Mouse (Mus musculus) MEL-GATA-1-ER (cell line): ENCODE data around the gene Myl3.

Experiments used
- DNase-seq: peaks from one replicate; pipeline ENCODE4 v3.0.0-alpha.2; 2012; ENCODE audit warnings: low read depth; ENCODE audit errors: extremely low read depth

The Myl3 gene

DNA sequence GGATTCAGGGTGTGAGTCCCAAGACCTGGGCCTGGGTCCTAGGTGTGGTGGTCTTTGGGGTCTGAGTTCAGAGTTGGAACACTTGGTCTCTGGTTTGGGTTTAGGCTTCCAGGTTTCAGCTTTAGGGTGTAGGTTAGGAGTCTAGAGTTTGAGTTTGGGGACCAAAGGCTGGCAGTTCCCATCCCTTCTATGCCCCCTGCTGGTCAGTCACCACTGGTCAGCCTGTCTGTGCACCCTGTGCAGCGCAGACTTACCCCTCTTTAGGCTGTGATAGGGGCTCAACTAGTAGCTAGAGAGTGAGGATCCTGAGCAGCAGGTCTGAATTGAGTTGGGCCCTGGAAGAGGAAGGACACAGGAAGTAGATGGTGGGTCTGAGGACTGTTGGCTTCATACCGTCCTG, 17.6 kb downstream of the Myl3 start:
- DNase-seq, result no peak

DNA sequence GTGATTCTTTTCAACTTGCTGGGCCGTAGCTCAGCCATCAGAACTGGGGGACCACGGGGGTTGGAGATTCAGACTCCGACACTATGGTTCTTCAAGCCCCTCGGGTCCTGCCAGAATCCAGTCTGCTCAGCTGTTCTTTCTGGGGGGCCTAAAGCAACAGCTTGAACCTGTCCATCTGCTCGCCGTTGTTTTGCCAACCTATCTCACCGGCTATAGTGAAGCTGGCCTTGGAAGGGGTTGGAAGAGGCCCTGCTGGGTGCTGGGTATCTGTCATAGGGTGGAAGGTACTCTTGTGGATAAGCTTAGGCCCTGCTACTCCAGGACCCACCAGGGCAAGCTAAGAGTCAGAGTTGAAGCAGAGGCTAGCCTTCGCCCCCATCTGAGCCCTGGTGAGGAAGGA, 19.2 kb downstream of the Myl3 start:
- DNase-seq, result no peak

GRCm38 (mm10) chr9:110762763-110763162, 21.1 kb downstream of the Myl3 start:
- no peak for DNase-seq

DNA sequence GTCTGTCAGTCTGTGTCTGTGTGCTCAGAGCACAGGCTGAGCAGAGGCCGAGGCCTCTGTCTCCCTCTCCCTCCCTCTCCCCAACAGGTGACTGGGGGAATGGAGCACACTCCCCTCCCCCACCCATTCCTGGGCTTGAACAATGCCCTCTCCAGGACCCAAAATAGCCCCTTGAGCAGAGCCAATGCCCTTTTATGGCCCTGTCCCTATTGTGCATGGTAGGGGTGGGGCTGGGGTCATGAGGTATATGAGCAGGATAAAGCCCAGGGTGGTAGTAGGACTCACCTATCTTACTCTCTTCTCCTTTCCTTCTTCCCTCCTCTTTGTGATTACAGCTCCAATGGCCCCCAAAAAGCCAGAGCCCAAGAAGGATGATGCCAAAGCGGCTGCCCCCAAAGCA, 21.7 kb downstream of the Myl3 start:
- no peak for DNase-seq

DNA sequence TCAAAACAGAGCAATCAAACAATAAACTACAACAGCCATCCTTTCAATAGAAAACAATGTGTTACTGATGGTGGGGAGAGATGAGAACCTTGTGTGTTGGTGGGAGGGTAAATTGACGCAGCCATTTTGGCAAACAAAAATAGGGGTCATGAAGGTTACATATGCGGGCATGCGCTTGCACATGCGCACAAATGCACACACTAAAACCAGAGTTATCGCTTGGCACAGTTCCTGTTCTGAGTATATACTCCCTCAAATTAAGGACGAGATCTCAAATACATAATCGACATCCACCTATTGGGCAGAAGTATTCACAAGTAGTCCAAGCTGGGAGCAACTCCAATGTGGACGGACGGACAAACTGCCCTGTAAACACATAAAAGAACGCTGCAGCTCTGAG, 30.7 kb downstream of the Myl3 start:
- no peak for DNase-seq

DNA sequence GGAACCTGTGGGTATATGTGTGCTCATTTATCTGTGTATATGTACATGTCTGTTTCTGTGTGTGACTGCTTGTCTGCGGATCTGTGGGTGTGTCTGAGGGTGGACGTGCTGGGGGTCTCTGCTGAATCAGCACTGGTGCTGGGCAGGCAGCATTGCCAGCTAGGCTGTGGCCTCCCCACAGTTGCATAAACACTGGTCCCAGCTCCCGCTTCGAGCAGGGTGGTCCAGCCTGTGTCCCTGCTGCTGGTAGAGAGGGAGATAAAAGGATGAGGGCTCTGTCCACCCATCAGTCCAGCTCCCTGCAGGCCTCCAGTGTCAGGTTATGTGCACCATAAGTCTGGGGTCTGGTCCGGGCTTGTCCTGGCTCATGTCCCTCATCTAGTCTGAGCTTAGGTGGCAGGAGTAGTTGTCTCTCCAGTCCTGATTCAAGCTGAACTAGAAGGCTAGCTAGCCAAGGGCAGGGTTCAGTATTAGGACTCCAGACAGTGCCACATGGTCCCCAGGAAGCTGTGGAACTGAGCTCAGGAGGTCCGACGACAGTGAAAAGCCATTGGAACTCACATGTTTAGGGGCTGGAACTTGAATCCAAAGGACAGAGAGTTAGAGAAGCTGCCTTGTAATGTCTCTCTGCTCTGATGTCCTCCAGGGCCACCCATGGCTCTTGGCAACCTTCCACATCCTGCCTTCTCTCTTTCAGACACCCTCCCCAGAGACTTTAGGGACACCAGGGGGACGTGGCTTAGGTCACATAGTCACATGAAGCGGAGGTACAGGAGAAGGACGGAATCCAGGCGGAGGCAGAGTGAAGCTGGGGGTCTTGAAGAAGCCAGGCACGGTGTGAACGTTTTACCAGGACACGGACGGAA, 33.0 kb downstream of the Myl3 start:
- no peak for DNase-seq

- DNase-seq, result no peak
Observed at GRCm38 (mm10) chr9:110775269-110776022, 33.8 kb downstream of the Myl3 start.

GRCm38 (mm10) chr9:110778100-110778499, 36.4 kb downstream of the Myl3 start:
- no peak for DNase-seq

- DNase-seq, result no peak
Observed at GRCm38 (mm10) chr9:110778559-110778958, 36.9 kb downstream of the Myl3 start.

DNA sequence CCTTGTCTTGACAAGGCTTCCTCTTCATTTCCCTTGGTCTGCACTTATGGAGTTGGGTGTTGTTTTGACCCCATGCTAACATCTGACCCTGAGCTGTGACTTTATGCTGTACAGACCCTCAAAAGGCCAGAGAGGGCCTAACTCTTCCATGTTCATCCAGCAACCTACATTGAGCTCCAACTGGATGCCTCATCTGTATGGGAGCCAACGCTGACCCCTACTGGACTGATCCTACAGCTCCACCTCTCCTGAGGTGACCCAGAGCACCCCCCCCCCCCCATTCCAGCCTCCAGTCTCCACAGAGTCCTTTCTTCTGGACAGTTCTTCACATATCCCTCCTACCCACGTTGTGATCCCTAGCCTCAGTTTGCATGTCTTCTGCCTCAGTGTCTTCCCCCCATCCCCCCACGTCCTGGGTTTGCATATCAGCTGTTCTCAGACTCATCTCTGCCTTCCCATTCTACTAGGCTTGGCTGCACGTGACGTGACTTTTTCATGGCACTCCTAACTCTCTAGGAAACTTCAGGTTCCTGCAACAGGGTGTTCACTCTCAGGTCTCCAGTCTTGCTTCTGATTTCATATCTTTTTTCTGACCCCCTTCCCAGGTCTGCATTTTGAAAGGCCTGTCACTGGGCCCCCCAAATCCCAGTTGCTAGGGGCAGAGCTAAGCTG, 37.7 kb downstream of the Myl3 start:
- no peak for DNase-seq

GRCm38 (mm10) chr9:110781256-110781721, 39.6 kb downstream of the Myl3 start:
- peak; percentile 75 for DNase-seq

GRCm38 (mm10) chr9:110781731-110782130, 40.1 kb downstream of the Myl3 start:
- DNase-seq, result peak; percentile 15

DNA sequence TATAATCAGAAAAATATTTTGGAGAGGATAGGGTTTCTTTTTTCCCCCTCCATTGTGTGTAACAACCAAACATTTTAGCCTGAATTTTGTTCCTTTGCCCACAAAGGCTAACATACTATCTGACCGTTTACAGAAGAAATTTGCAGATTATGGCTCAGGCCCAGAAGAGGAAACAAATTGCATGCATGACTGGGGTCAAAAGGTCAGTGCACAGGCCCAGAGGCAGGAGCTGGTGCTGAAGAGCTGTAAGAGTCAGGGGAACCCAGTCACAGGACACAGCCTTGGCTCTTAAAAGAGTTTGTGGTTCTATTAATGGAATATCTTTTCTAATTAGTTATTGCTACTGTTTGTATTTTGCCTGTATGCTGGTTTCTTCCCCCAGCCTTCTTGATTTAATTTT, 42.0 kb downstream of the Myl3 start:
- DNase-seq, result no peak

- no peak for DNase-seq
Observed at GRCm38 (mm10) chr9:110788169-110788568, 46.5 kb downstream of the Myl3 start.

GRCm38 (mm10) chr9:110790462-110790861, 48.8 kb downstream of the Myl3 start:
- DNase-seq, result no peak

- DNase-seq, result peak; percentile 23
Observed at GRCm38 (mm10) chr9:110797013-110797412, 55.4 kb downstream of the Myl3 start.

DNA sequence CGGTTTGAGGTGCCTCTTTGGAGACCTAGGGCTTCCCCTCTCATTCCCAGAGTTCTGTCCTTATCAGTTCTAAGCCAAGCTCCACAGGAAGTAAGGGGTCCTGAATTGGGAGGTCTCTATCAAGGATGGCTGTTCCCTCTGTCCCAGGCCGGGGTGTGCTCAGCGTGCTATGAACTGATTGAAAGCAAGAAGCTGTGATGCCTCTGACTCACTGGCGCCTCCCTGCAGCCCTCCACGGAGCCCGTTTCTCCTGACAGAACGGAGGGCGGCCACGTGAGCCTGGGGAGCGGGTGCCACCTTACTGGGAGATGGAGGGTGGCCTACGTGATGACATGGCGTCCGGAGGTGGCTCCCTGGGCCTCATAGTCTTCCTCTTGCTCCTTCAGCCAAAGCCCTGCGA, 56.2 kb downstream of the Myl3 start, which contains the start of gene Prss42:
Gene Prss42, plus strand, starts transcription at position 301 of the 400 bp plus-strand sequence.
- DNase-seq, result no peak

- DNase-seq, result no peak
Observed at GRCm38 (mm10) chr9:110800834-110801479, 59.3 kb downstream of the Myl3 start.

- DNase-seq, result no peak
Observed at GRCm38 (mm10) chr9:110803294-110803693, 61.6 kb downstream of the Myl3 start.

- no peak for DNase-seq
Observed at GRCm38 (mm10) chr9:110810051-110810450, 68.4 kb downstream of the Myl3 start.

DNA sequence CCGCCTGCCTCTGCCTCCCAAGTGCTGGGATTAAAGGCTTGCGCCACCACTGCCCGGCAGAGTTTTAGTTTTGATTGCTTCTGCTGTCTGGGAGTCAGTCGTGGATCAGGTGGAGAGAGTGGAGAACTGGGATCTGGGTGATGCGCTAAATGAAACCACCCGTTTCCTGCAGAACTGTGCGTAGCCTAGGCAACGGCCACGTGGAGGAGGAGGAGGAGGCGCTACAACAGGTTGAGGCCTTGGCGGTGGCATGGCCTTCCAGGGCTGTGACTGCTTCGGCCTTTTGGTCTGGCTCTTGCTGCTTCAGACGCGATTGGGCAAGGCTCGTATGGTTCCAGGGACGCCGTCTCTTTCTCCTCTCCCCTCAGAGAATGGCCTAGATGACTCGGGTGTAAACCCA, 72.1 kb downstream of the Myl3 start, which contains the start of gene Prss44:
Gene Prss44, plus strand, starts transcription at position 206 of the 400 bp plus-strand sequence.
- no peak for DNase-seq
